In genomic region chr5:30342601-30343015, GRCm38 (mm10) we compare ENCODE assay signal across 8 mouse cellular contexts.
DNase-seq lines count a peak whose midpoint lies in the region; ATAC-seq and TF ChIP-seq lines count a peak whose summit lies in the region.

No protein-coding gene starts in this region.

- H3K27me3 ChIP-seq in E14TG2a.4 (ENCODE audit: insufficient read depth, low read length) = peaks cover 3% of the 10 kb centered on the region; the same call in 1 of the 2 replicates
- H3K27me3 ChIP-seq in embryonic facial prominence, embryonic 13.5 days = peaks cover 18% of the 10 kb centered on the region
- H3K27me3 ChIP-seq in stomach, embryonic 14.5 days (ENCODE audit: control insufficient read depth, insufficient read depth, low read length) = no peaks in the 10 kb centered on the region

- H3K4me3 ChIP-seq in E14TG2a.4 (replicated peaks; ENCODE audit: low read length) = peak overlapping the region; percentile 53
- peak overlapping the region; percentile 25 for H3K4me3 ChIP-seq in embryonic facial prominence, embryonic 13.5 days
- peak overlapping the region; percentile 11; the same call in 1 of the 2 replicates for H3K4me3 ChIP-seq in stomach, embryonic 14.5 days (ENCODE audit: low read depth, low read length)

- 6% methylated on average over 17 of the region's 17 CpGs for whole genome bisulfite sequencing in embryonic facial prominence, embryonic 13.5 days
- WGBS in stomach, embryonic 14.5 days = 5% methylated on average over 17 of the region's 17 CpGs

- TF ChIP-seq CTCF in E14TG2a.4 (conservative IDR thresholded peaks at IDR 0.05; ENCODE audit: low read length) = no peak

- no peaks in the 10 kb centered on the region for H3K9me3 ChIP-seq in E14TG2a.4 (ENCODE audit: low read length)
- H3K9me3 ChIP-seq in embryonic facial prominence, embryonic 13.5 days = no peaks in the 10 kb centered on the region
- H3K9me3 ChIP-seq in stomach, embryonic 14.5 days (ENCODE audit: control insufficient read depth, low read depth, low read length) = no peaks in the 10 kb centered on the region

- ATAC-seq in embryonic facial prominence, embryonic 13.5 days (ENCODE audit: insufficient number of reproducible peaks, insufficient read depth, low FRiP score, low TSS enrichment, low read depth) = no peak
- ATAC-seq in stomach, embryonic 14.5 days (ENCODE audit: insufficient number of reproducible peaks, insufficient read depth, low FRiP score, low read depth) = peak; percentile 42; the same call in 1 of the 2 replicates
- no peak for ATAC-seq in monocyte, adult 5-6 weeks (replicated peaks; ENCODE audit: insufficient number of reproducible peaks, low FRiP score, low TSS enrichment, poor library complexity, severe bottlenecking)

- peak overlapping the region; percentile 32; the same call in 1 of the 2 replicates for H3K9ac ChIP-seq in embryonic facial prominence, embryonic 13.5 days
- H3K9ac ChIP-seq in stomach, embryonic 14.5 days (replicated peaks; ENCODE audit: low read depth, low read length) = no peak overlapping the region

- no peaks in the 10 kb centered on the region for H3K36me3 ChIP-seq in E14TG2a.4 (ENCODE audit: insufficient read depth, low read length)
- no peaks in the 10 kb centered on the region for H3K36me3 ChIP-seq in embryonic facial prominence, embryonic 13.5 days
- no peaks in the 10 kb centered on the region for H3K36me3 ChIP-seq in stomach, embryonic 14.5 days (ENCODE audit: control insufficient read depth, insufficient read depth, low read length)

- H3K27ac ChIP-seq in embryonic facial prominence, embryonic 13.5 days = no peak overlapping the region
- no peak overlapping the region for H3K27ac ChIP-seq in stomach, embryonic 14.5 days (ENCODE audit: low read length)

- peak; percentile 44 to 56 for DNase-seq in frontal cortex, postnatal 36 days (ENCODE audit: low spot score in 2 of 2)
- no peak for DNase-seq in frontal cortex, postnatal 10 days (ENCODE audit: low spot score in 2 of 2)
- DNase-seq in left cerebral cortex, postnatal 36 days (ENCODE audit: low spot score in 2 of 2) = peak; percentile 23 to 60
- no peak for DNase-seq in adrenal gland, postnatal 4 days (ENCODE audit: low spot score in 2 of 2)

- intact Hi-C loops in left cerebral cortex, postnatal 36 days (cut with DNase I) = no loop called here

- H3K4me1 ChIP-seq in E14TG2a.4 (replicated peaks; ENCODE audit: low read depth, low read length) = peaks cover 14% of the 10 kb centered on the region
- H3K4me1 ChIP-seq in embryonic facial prominence, embryonic 13.5 days = peaks cover 6% of the 10 kb centered on the region; the same call in 1 of the 2 replicates
- no peaks in the 10 kb centered on the region; the same call in 1 of the 2 replicates for H3K4me1 ChIP-seq in stomach, embryonic 14.5 days (ENCODE audit: control insufficient read depth, insufficient read depth, low read length)

- peak overlapping the region; percentile 50 for H3K4me2 ChIP-seq in embryonic facial prominence, embryonic 13.5 days
- peak overlapping the region; percentile 50 for H3K4me2 ChIP-seq in stomach, embryonic 14.5 days (replicated peaks; ENCODE audit: low read depth, low read length)

Comparison
In these comparisons a context has a peak if more than half of its experiments do, and no peak if none do; other contexts are left out.
1. DNase-seq: peak in frontal cortex, postnatal 36 days (2 of 2) and left cerebral cortex, postnatal 36 days (2 of 2); none in frontal cortex, postnatal 10 days (0 of 2) and adrenal gland, postnatal 4 days (0 of 2).
2. Peak in every context shown above with its lines, with median percentiles within 50 percentile points of each other: H3K4me3 ChIP-seq.